Mouse (Mus musculus): ENCODE measurements around the gene Zmynd10. TPM values are rescaled to one million over a fixed set of nuclear protein-coding genes. Genes with fewer than 3 reads are reported as not detected.

The Zmynd10 gene
- polyA plus RNA-seq, 1 experiment = 0.84 TPM

GRCm38 (mm10) chr9:107600745-107601144 lies 53.6 kb downstream of the Zmynd10 start:
- Histone ChIP-seq H3K36me3 (ENCODE audit: control insufficient read depth, insufficient read depth, low read length) (no peaks in the 10 kb centered on the region), H3K27me3 (ENCODE audit: control insufficient read depth, insufficient read depth, low read length) (no peaks in the 10 kb centered on the region), H3K4me1 (ENCODE audit: control insufficient read depth, insufficient read depth, insufficient read length) (peaks cover 24% of the 10 kb centered on the region), H3K4me3 (ENCODE audit: extremely low read depth, insufficient read depth, insufficient read length) (no peak overlapping the region), H3K27ac (ENCODE audit: insufficient read depth, low read length) (no peak overlapping the region)
- DNase-seq (ENCODE audit: low read depth in 1 of 2, low spot score in 2 of 2) = no peak
- WGBS = 76% methylated on average over 12 of the region's 12 CpGs
- TF ChIP-seq POLR2A (IDR thresholded peaks at IDR 0.05; ENCODE audit: low read depth, low read length) (no peak), CTCF (IDR thresholded peaks at IDR 0.05; ENCODE audit: extremely low read depth, insufficient read depth, insufficient read length, insufficient replicate concordance) (no peak)

Other genes with a start within 250 kb of the Zmynd10 start
- gene Hemk1, start 208.9 kb upstream of the Zmynd10 start, polyA plus RNA-seq (2012; rRNA removed) = 11.0 and 12.2 TPM in 2 replicates
- 0.29 and 0.50 TPM in 2 replicates for gene 6430571L13Rik, start 206.7 kb upstream of the Zmynd10 start, polyA plus RNA-seq (2012; rRNA removed)
- gene Cacna2d2, start 147.7 kb upstream of the Zmynd10 start, polyA plus RNA-seq (2012; rRNA removed) = 1.6 and 2.2 TPM in 2 replicates
- gene Tmem115, start 13.4 kb upstream of the Zmynd10 start, polyA plus RNA-seq (2012; rRNA removed) = 28.6 and 33.4 TPM in 2 replicates
- gene Cyb561d2, start 5.1 kb upstream of the Zmynd10 start, polyA plus RNA-seq (2012; rRNA removed) = 33.1 and 42.8 TPM in 2 replicates
- 24.4 and 26.3 TPM in 2 replicates for gene Nprl2, start 5.1 kb upstream of the Zmynd10 start, polyA plus RNA-seq (2012; rRNA removed)
- gene Rassf1, start 4.3 kb downstream of the Zmynd10 start, polyA plus RNA-seq (2012; rRNA removed) = 20.9 and 23.5 TPM in 2 replicates
- 32.5 and 49.1 TPM in 2 replicates for gene Tusc2, start 16.0 kb downstream of the Zmynd10 start, polyA plus RNA-seq (2012; rRNA removed)
- 38.1 and 44.3 TPM in 2 replicates for gene Hyal2, start 20.6 kb downstream of the Zmynd10 start, polyA plus RNA-seq (2012; rRNA removed)
- gene Hyal1, start 29.6 kb downstream of the Zmynd10 start, polyA plus RNA-seq (2012; rRNA removed) = 3.2 and 3.7 TPM in 2 replicates
- gene Naa80, start 31.6 kb downstream of the Zmynd10 start, polyA plus RNA-seq (2012; rRNA removed) = 34.1 and 36.8 TPM in 2 replicates
- 0.54 and 1.00 TPM in 2 replicates for gene Hyal3, start 33.5 kb downstream of the Zmynd10 start, polyA plus RNA-seq (2012; rRNA removed)
- 71.2 and 78.3 TPM in 2 replicates for gene Ifrd2, start 40.3 kb downstream of the Zmynd10 start, polyA plus RNA-seq (2012; rRNA removed)
- gene Sema3b, start 61.9 kb downstream of the Zmynd10 start, polyA plus RNA-seq (2012; rRNA removed) = 3.3 TPM in 2 replicates
- gene Gnai2, start 88.1 kb downstream of the Zmynd10 start, polyA plus RNA-seq (2012; rRNA removed) = 752 and 1,030 TPM in 2 replicates
- 10.6 and 13.9 TPM in 2 replicates for gene Slc38a3, start 122.2 kb downstream of the Zmynd10 start, polyA plus RNA-seq (2012; rRNA removed)
- not detected in 2 replicates for gene Gnat1, start 132.4 kb downstream of the Zmynd10 start, polyA plus RNA-seq (2012; rRNA removed)
- gene Sema3f, start 163.2 kb downstream of the Zmynd10 start, polyA plus RNA-seq (2012; rRNA removed) = 61.1 and 61.6 TPM in 2 replicates
- gene Rbm5, start 223.7 kb downstream of the Zmynd10 start, polyA plus RNA-seq (2012; rRNA removed) = 70.3 and 76.0 TPM in 2 replicates